Mouse (Mus musculus) heart, postnatal 0 days (tissue): ENCODE results near the gene Kcnf1.

ENCODE experiments used
- CTCF ChIP-seq: IDR thresholded peaks from 2 replicates; pipeline ENCODE4 v1.5.1; 2016; ENCODE audit warnings: antibody characterized with exemption, control low read depth, low read depth
- EP300 ChIP-seq: IDR thresholded peaks from 2 replicates; pipeline ENCODE4 v1.6.1; 2016; ENCODE audit warnings: antibody characterized with exemption, low read depth

GRCm38 (mm10) chr12:17219107-17219506 is 42.4 kb upstream of the Kcnf1 start:
- TF ChIP-seq CTCF (no peak), EP300 (no peak)
